Mouse (Mus musculus): ENCODE results near the gene Spatc1l.

Gene Spatc1l

GRCm38 (mm10) chr10:76602690-76603089 is 40.6 kb downstream of the Spatc1l start:
- DNase-seq, result no peak

GRCm38 (mm10) chr10:76612473-76612872 is 50.4 kb downstream of the Spatc1l start:
- no peak for DNase-seq

Data from cerebellum, adult 11 months (tissue).